Mouse (Mus musculus) WW6 (cell line): ENCODE measurements at regions not wholly inside any gene's neighbourhood (a gene's known extent, or its start where the extent isn't known, plus 50 kb on each side); places are given as distances from the start of the nearest gene placed in this dataset.

ENCODE experiments used
- DNase-seq: peaks from one replicate; pipeline ENCODE4 v3.0.0-alpha.2; 2013; ENCODE audit warnings: low read depth, low spot score

DNA sequence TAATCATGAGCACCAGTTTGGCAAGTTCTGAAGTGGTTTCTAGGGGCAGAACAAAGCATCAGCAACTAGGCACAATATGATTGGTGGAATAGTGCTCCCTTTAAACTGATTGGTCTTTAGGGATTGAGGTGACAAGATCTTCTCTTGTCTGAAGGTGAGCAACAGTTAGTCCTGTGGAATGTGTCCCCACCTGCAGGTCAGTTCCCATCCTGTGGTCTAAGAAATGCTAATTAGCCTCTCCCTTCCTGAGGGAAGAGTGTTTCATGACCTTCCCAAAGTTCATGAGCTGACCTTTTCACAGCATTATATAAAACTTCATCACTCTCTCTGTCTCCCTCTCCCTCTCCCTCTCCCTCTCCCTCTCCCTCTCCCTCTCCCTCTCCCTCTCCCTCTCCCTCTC, 352.7 kb upstream of the Cntnap5a start:
- DNase-seq: peak; percentile 13

DNA sequence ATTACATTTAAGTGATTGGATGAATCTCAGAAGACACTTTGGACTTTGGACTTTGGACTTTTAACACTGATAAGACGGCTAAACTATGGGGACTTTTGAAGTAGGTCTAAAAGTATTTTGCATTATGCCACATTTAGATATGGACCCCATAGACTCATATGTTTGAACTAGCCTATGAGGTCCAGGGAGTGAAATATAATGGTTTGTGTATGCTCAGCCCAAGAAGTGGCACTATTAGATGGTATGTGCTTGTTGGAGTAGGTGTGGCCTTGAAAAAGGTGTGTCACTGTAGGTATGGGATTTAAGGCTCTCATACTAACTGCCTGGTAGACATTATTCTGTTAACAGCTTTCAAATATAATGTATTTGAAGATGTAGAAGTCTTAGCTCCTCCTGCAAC, 348.2 kb upstream of the Cntnap5a start:
- no peak for DNase-seq
